Mouse (Mus musculus) inflammation-experienced regulatory T-cells (primary cell): ENCODE measurements around the gene Olfr1298. TPM values are rescaled to one million over a fixed set of nuclear protein-coding genes. Genes with fewer than 3 reads are reported as not detected.

Experiments
- polyA plus RNA-seq, 2 experiments: library from polyadenylated mRNA; unstranded; fragments of 100-300 nt; shearing (Covaris generic); gene quantifications; one replicate each; pipeline ENCODE4 v1.2.1; 2017

The Olfr1298 gene
- polyA plus RNA-seq: not detected

DNA sequence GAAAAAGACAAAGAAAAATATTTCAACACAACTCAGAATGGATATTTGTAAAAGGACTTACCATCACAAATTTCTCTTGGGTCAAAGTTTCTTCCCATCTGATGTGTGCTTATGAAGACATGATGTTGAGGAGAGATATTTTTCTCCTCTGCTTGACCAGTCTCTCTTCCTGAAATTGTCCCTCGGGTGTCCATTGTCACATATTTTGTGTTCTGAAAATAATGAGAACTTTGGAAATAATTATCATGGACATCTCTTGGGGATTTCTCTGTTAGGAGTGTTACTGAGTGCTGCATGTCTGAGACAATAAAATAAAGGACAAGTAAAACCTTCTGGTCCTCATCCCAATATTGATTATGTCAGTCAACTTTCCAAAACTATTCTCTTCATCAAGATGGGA is at the start of gene Olfr1298:
Gene Olfr1298 (minus strand): TSS at position 101 of the 400 bp plus-strand sequence.

DNA sequence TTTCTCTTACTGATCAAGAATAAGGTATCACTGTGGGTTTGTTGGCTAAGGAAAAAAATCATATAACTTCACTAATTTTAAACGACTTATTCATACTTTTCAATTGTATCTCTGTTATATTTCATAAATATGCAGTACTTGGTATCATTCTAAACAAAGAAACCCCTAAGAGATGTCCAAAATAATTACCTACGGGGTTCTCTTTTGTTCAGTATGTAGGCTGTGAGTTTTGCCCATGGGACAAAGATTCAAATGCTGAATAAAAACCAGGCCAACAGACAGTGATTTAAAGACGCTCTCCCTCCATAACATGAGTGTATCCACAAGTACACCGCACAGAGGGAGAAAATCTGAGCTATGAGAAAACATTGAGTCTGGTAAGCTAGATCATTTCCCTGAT is 12.1 kb upstream of the Olfr1298 start, which contains the start of gene Olfr1299:
Gene Olfr1299 (plus strand): TSS at position 301 of the 400 bp plus-strand sequence.

DNA sequence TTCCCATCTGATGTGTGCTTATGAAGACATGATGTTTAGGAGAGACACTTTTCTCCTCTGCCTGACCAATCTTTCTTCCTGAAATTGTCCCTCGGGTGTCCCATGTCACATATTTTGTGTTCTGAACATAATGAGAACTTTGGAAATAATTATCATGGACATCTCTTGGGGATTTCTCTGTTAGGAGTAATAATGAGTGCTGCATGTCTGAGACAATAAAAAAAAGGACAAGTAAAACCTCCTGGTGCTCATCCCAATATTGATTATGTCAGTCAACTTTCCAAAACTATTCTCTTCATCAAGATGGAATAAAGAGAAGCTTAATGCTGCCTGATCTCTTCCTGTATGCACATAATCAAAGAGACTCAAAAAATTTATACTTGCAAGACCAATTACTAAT is 22.6 kb downstream of the Olfr1298 start, which contains the start of gene Olfr1297:
Gene Olfr1297 (minus strand): TSS at position 101 of the 400 bp plus-strand sequence.

Other genes with a start within 250 kb of the Olfr1298 start
- gene Olfr1286, start 226.1 kb downstream of the Olfr1298 start, polyA plus RNA-seq: not detected
- gene Olfr1287, start 200.1 kb downstream of the Olfr1298 start, polyA plus RNA-seq: not detected
- gene Olfr1288, start 175.1 kb downstream of the Olfr1298 start, polyA plus RNA-seq: not detected
- not detected for gene Olfr1289, start 168.4 kb downstream of the Olfr1298 start, polyA plus RNA-seq
- gene Olfr1290, start 155.4 kb downstream of the Olfr1298 start, polyA plus RNA-seq: not detected
- gene Olfr1291-ps1, start 152.0 kb downstream of the Olfr1298 start, polyA plus RNA-seq: under 1 TPM; 0.31 to 0.67 TPM
- under 1 TPM in 1 of 2 experiments, not detected in 1; 0.17 TPM for gene Olfr1293-ps, start 124.0 kb downstream of the Olfr1298 start, polyA plus RNA-seq
- not detected for gene Olfr1294, start 108.9 kb downstream of the Olfr1298 start, polyA plus RNA-seq
- gene Olfr1295, start 79.5 kb downstream of the Olfr1298 start, polyA plus RNA-seq: not detected
- gene Olfr1297, start 22.7 kb downstream of the Olfr1298 start, polyA plus RNA-seq: under 1 TPM in 1 of 2 experiments, not detected in 1; 0.22 TPM
- not detected for gene Olfr1299, start 12.2 kb upstream of the Olfr1298 start, polyA plus RNA-seq
- gene Olfr1301, start 101.8 kb upstream of the Olfr1298 start, polyA plus RNA-seq: not detected
- gene Olfr1302, start 128.2 kb upstream of the Olfr1298 start, polyA plus RNA-seq: not detected
- not detected for gene Olfr1303, start 171.1 kb upstream of the Olfr1298 start, polyA plus RNA-seq
- not detected for gene Olfr1305, start 227.9 kb upstream of the Olfr1298 start, polyA plus RNA-seq